Mouse (Mus musculus) A20 (cell line): ENCODE measurements at regions not wholly inside any gene's neighbourhood (a gene's known extent, or its start where the extent isn't known, plus 50 kb on each side); places are given as distances from the start of the nearest gene placed in this dataset.
A peak's percentile ranks its signal among the peaks of the same experiment; 100 is the strongest.

Experiments
- DNase-seq: peaks from one replicate; pipeline ENCODE4 v3.0.0-alpha.2; 2011; ENCODE audit warnings: low read depth, low spot score

DNA sequence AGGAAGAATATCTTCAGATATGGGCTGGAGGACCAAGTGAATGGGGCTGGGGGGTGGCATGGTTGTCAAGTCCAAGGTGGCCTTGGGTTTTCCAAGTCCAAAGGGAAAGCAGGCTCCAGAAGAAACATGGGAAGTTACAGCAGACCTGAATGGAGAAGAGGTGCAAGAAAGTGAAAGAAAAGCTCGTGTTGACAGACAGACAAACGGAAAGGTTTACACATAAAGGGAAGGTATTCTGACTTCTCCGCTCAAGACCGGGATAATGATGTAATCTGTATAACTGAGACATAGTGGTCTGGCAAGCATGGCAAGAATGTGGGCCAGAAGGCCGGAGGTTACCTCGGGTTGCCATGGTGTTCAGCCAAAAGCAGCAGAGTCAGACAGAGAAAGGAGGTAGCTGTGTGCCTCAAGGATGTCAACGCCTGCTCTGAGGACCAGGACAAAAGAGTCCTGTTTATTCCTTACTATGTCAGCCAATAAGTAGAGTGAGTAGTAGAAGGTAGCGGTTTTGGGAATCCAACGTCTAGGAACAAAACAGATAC lies 50.8 kb upstream of the Elk3 start:
- no peak for DNase-seq

DNA sequence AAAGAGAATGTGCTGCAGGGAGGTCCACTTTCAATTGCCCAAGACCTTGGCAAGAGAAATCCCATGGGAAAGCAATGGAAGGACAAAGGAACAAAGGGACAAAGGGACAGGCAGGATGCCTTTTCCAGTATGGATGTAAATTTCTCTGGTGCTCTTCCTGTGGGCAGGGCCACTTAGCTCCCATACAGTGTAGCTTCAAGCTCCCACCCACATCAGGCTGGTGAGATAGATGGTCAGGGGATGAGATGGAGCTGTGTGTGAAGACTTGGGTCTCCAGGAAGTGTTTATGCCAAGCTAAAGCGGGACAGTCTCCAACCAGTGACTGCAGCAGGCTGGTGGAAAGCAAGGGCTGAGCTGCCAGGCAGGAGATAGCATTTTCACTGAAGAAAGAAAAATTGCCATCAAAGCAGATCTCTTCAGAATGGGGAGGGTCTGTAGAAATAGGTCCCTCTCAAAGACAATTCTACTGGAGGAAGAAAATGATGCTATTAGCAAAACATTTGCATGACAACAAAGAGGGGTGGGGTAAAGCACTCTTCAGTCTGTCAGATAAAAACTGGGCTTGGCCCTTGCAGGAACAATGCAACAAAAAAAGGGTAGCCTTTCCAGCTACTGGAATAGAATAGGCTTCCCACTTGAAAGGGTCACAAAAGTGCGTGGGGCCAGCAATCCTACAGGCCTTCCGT lies 53.3 kb upstream of the Elk3 start:
- DNase-seq, result no peak

DNA sequence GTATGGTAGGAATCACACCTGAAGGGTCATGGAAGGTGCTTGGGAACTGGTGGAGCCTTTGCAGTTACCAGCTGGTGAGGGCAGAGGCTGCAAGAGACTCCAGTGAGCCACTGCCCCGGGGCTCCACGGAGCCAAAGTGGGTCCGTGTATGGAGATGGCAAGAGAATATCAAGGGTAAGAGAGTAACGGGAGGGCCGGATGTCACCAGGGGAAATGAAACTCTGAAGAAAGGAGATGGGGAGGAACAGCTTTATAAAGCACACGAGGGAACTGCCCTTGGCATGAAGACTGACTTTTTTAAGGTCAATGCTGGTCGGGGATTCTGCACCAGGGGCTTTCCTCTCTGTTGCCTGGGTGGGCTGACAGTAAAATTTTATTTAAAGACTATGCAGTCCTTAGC lies 53.9 kb upstream of the Elk3 start:
- DNase-seq, result peak; percentile 79

DNA sequence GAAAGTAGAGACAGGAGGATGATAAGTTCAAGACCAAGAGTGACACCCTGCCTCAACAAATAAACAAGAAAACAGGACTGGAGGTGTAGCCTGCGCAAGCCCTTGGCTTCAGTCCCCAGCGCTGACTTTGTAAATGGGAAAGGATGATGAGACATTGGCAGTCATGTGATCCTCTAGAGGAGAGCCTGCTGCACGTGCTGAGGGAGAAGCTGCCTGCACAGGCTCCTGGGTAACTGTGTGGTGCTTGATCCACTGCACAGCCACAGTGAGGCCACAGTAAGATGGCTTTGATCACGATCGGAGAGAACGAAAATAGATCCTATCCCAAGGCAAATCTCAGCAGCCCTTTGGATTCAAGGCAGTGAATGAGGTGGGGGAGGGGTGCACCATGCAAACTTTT lies 54.4 kb upstream of the Elk3 start:
- no peak for DNase-seq

- peak; percentile 86 for DNase-seq
Measured at GRCm38 (mm10) chr10:93365824-93366223, 54.9 kb upstream of the Elk3 start.

DNA sequence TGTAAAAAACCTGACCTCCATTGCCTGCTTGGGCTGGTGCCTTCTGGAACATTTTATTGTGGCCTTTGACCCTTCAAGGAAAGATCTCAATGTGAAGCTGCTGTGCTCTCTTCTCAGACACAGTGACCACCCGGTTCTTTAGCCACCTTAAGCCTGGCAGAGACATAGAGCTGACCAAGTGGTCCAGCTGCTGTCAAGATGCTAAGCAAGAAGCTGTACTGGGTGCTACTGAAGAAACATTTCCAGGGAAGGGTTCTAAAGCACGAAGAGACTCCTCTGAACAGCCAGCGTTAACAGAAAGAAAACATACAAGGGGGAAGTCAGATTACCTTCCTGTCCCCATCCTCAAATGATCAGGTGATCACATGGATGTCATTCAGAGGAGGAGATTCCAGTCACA lies 58.8 kb upstream of the Elk3 start:
- no peak for DNase-seq

GRCm38 (mm10) chr10:93370331-93370730 lies 59.4 kb upstream of the Elk3 start:
- no peak for DNase-seq

DNA sequence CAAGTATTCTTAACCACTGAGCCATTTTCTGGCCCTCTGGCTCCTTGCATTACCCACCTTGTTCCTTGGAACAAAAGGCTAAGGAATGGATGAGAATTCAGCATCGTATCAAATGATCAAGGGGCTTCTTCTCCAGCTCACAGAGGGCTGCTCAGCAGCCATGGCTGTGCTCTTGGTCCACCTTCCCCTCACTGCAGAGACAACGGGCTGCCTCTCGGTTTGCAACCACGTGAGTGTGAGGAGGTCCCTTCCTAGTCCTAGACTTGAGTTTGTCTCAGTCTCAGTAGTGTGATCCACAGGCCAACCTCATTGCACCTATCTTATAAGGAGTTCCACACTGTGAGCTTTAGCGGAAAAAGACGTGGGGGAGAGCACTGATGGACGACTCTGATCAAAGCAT lies 61.3 kb upstream of the Elk3 start:
- DNase-seq, result no peak

DNA sequence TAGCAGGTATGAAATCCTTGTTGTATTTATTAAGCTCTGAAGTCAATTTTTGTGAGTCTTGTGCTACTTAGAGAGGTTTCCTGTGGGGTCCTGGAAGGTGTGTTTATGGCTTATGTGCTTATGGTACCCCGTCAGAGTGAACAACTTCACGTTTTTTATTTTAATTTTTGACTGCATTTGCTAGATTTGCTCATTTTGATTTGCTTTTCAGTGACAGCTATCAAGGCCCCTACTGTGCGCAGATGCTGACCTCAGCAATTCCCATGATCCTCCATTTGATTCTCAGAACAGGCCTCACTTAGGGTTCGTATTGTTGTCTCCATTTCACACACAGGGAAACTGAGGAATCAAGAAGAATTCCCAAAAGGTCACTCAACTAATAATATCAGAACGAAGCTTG lies 62.3 kb upstream of the Elk3 start:
- DNase-seq, result no peak

GRCm38 (mm10) chr10:93373954-93374689 lies 63.2 kb upstream of the Elk3 start:
- no peak for DNase-seq

DNA sequence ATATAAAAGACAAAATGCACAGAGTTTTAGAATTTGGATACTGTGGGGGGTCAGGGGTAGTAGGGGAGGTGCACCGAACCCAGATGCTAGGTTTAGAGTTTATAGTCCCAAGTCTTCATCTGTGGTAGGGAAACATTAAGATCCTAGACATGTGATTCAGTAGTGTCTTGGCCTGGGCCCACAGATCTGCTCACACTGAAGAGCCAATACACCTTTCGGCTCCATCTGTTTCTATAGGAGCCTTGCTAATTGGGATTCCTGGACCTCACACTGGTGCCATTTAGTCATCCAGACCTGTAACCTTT lies 63.7 kb upstream of the Elk3 start:
- no peak for DNase-seq

DNA sequence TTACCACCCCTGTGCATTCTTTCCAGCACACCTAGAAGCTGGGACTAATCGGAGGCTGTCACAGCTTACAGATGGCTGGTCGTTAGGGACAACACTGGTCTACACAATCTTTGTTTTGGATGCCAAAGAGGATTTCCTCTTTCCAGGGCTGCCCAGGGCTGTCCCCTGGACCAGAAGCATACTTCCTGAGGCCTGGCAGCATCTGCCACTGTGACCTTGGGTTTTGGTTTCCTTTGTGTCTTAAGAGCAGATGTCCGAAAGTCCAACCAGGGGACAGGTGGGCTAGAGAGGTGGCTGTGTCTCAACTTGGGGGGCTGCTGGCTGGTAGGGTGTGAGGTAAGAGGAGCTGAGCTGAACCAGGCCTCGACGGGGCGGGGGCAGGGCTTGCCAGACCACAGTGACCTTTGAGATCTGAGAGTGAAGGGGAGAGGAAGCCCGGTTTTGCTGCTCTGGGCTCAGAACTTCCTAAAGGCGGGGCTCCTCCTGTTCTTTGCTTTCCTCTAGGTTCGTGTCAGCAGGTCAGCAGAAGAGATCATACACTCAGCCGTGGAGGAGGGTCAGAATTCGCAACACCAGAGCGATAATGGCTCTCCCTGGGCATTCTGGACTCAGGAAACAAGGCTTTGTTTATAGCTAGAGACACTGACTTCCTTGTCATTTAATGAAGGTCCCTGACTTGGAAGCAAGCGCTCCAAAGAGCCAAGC lies 64.2 kb upstream of the Elk3 start:
- DNase-seq, result no peak

GRCm38 (mm10) chr10:93375771-93376170 lies 64.8 kb upstream of the Elk3 start:
- no peak for DNase-seq

DNA sequence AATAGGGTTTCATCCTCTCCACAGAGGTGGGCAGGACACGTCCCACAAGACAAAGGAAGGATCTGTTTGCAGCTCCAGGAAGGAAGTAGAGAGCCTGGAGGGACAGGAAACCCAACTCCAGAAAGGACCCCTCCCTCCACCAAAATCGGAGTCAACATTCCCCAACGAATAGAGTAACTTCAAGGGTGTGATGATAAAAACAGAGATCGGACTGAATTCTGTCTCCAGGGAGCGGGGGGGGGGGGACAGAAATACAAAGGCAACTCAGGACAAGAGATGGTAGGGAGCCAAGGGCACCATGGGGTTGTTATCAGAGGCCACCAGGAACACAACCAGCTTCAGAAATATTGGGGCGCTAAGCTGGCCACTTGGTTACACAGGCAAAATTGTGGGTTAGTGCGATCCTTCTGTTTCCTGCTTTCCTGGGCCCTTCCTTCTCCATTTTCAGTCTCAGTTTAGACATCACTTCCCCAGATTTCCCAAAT lies 65.6 kb upstream of the Elk3 start:
- no peak for DNase-seq

DNA sequence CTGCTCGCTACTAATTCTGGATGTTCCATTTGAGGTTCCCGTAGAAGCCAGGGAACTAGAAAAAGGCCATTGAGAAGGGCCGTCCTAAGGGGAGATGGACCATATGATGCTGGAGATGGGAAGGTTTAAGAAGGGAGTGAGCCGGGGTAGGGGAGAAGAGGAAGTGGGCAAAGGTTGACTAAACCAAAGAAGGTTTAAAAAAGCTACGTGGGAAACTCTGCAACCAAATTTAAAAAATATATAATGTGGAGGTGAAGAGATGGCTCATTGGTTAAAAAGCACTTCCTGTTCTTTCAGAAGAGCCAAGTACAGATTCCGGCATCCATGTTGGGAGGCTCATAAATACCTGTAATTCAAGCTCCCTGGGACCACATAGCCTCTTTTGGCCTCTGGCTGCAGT lies 63.9 kb upstream of the Lta4h start:
- DNase-seq, result peak; percentile 37

DNA sequence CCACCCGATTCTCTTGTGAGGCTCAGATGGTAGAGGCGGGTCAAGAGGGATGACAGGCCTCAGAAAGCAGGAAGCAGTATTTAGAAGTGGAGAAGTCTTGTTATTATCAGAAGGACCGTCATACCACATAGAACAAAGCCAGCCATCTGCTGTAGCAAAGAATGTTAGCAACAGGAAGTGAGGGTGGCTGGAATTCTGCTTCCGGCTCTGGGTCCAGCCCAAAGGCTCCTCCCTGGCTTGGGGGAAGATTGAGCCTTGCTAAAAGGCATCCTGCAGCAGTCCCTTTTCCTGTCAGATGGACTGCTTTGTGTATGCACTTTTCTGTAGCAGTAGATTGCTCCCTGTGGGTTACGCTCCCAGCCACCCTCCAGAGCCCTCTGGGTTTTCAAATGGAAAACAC lies 61.9 kb upstream of the Lta4h start:
- DNase-seq, result no peak

GRCm38 (mm10) chr10:93393902-93394301 lies 59.3 kb upstream of the Lta4h start:
- no peak for DNase-seq

DNA sequence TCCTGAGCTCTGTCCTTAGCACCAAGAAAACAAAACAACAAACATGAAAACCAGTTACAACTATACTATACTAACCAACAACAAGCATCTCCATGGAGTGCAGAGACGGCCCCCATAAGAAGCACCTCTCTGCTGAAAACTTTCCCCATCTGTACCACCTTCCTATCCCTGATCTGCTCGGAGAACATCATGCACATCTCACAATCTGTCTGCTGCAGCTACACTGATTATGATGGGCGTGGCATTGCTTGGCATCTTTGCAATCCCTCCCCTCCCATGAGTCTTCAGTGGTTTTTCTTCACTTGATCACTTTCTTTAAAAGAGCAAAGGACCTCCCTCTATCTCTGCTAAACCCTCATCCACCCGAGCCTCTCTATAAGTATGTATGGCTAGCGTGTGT lies 55.5 kb upstream of the Lta4h start:
- DNase-seq, result no peak

- DNase-seq, result peak; percentile 70
Measured at GRCm38 (mm10) chr10:93398531-93399320, 54.5 kb upstream of the Lta4h start.

- DNase-seq, result no peak
Measured at GRCm38 (mm10) chr10:93402689-93403509, 50.3 kb upstream of the Lta4h start.
